Mouse (Mus musculus) right cerebral cortex, adult 2 months (tissue): ENCODE measurements around the gene Ikzf3.

ENCODE experiments used
- DNase-seq, 2 experiments: peaks; one replicate each; pipeline ENCODE4 v3.0.0; 2021 to 2022; ENCODE audit warnings: low spot score in 2 of 2

The Ikzf3 gene

GRCm38 (mm10) chr11:98545711-98546231 is at the start of gene Ikzf3:
Gene Ikzf3, minus strand, starts transcription at chr11:98546031.
- peak; percentile 12 to 17 for DNase-seq

- no peak for DNase-seq
Observed at GRCm38 (mm10) chr11:98595473-98595872, 49.6 kb upstream of the Ikzf3 start.

- DNase-seq, result no peak
Observed at GRCm38 (mm10) chr11:98595021-98595420, 49.2 kb upstream of the Ikzf3 start.

- DNase-seq, result no peak
Observed at GRCm38 (mm10) chr11:98590548-98591445, 45.0 kb upstream of the Ikzf3 start.

GRCm38 (mm10) chr11:98589306-98589705 is 43.5 kb upstream of the Ikzf3 start:
- DNase-seq, result no peak

- no peak for DNase-seq
Observed at GRCm38 (mm10) chr11:98588833-98589281, 43.0 kb upstream of the Ikzf3 start.

- peak; percentile 51 to 56 for DNase-seq
Observed at GRCm38 (mm10) chr11:98587684-98588546, 42.1 kb upstream of the Ikzf3 start.

- peak; percentile 98 to 99 for DNase-seq
Observed at GRCm38 (mm10) chr11:98586892-98587563, 41.2 kb upstream of the Ikzf3 start, which contains the start of gene Ormdl3. Gene Ormdl3, minus strand, starts transcription at chr11:98587368.

GRCm38 (mm10) chr11:98586087-98586891 is 40.5 kb upstream of the Ikzf3 start:
- no peak for DNase-seq

GRCm38 (mm10) chr11:98584629-98585177 is 38.9 kb upstream of the Ikzf3 start:
- DNase-seq, result no peak

- DNase-seq, result no peak
Observed at GRCm38 (mm10) chr11:98584146-98584545, 38.3 kb upstream of the Ikzf3 start.

GRCm38 (mm10) chr11:98583571-98583970 is 37.7 kb upstream of the Ikzf3 start:
- DNase-seq, result no peak

- no peak for DNase-seq
Observed at GRCm38 (mm10) chr11:98583265-98583552, 37.4 kb upstream of the Ikzf3 start.

GRCm38 (mm10) chr11:98582551-98583264 is 36.9 kb upstream of the Ikzf3 start:
- no peak for DNase-seq

- DNase-seq, result no peak
Observed at GRCm38 (mm10) chr11:98582030-98582388, 36.2 kb upstream of the Ikzf3 start.

- no peak for DNase-seq
Observed at GRCm38 (mm10) chr11:98581286-98582029, 35.6 kb upstream of the Ikzf3 start.

- DNase-seq, result no peak
Observed at GRCm38 (mm10) chr11:98580301-98581121, 34.7 kb upstream of the Ikzf3 start.

- DNase-seq, result no peak
Observed at GRCm38 (mm10) chr11:98577776-98578175, 31.9 kb upstream of the Ikzf3 start.
